Mouse (Mus musculus): ENCODE measurements around the gene Skap1. TPM values are rescaled to one million over a fixed set of nuclear protein-coding genes. Genes with fewer than 3 reads are reported as not detected.

Skap1 gene
- polyA plus RNA-seq, 1 experiment: not detected

DNA sequence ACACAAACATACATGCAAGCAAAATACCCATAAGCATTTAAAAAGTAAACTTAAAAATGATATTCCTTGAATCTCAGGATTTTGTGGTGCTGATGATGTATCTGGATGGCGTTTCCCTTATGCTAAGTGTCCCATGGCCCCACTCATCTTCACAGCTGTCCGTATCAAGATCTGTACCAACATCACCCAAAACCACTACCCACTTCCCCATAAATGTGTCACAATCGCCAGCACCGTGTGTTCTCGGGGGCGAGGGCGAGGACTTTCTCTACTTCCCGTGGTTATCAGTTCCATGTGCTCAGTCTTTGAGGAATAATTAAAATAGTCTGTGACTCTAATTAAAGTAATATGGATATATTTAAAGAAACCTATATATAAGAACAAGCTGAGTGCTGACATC is 189.5 kb downstream of the Skap1 start:
- no peak overlapping the region for H3K27ac ChIP-seq (replicated peaks; ENCODE audit: low read depth, low read length)
- H3K4me3 ChIP-seq (ENCODE audit: insufficient read depth, low read depth, low read length): no peak overlapping the region
- no peaks in the 10 kb centered on the region for H3K4me1 ChIP-seq (ENCODE audit: control insufficient read depth, insufficient read depth, insufficient read length, low read length)

DNA sequence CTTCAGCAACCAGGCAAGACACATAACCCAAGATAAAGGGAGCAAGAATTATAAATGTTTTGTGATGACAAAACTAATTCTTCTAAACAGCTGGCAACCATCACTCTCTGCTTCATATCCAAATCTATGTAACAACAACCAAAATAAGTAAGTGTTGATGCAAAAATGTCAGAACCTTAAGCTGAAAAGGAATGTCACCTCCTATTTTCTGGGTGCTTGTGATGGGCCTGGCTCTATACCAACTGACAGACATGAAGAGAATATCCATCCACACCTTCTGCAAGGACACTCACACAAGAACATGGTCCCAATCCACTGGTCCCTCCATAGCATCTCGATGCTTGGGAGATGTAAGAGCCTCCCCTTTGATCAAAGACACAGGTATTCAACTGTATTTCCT is 194.0 kb downstream of the Skap1 start:
- Histone ChIP-seq H3K27ac (replicated peaks; ENCODE audit: low read depth, low read length) (no peak overlapping the region), H3K4me3 (ENCODE audit: insufficient read depth, low read depth, low read length) (no peak overlapping the region), H3K4me1 (ENCODE audit: control insufficient read depth, insufficient read depth, insufficient read length, low read length) (no peaks in the 10 kb centered on the region)

DNA sequence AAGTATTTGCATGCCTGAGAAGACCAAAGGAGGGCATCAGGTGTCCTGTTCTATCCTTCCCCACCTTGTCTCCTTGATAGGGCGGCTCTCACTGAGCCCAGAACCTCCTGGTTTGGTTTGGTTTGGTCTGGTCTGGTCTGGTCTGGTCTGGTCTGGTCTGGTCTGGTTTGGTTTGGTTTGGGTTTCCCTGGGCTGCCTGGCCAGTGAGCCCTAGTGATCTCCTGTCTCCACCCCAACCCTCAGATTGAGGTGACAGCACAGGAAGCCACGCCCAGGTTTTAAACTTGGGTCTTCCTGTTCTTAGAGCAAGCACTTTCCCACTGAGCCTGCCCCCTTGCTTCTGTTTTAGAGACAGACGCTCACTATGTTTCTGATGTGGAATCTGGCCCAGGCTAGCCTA is 202.5 kb downstream of the Skap1 start:
- Histone ChIP-seq H3K4me1 (ENCODE audit: control insufficient read depth, insufficient read depth, insufficient read length, low read length) (no peaks in the 10 kb centered on the region), H3K27ac (replicated peaks; ENCODE audit: low read depth, low read length) (no peak overlapping the region), H3K4me3 (ENCODE audit: insufficient read depth, low read depth, low read length) (no peak overlapping the region)

DNA sequence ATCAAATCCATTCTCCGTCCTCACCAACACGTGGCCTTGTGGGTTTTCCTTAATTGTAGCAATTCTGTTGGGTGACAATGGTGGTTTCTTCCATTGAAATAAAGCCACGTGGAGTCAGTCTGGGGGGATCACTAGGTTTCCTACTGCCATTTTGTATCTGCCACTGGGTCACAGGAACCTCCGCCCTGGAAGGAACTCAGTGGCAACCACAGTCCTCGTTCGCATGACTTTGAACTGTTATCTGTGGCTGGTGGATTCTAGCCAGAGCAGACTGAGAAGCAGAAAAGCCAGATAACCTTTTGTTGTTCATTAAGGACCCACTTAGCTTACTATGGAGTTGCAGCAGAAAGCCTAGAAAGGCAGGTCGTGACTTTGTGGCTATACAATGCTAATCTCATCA is 204.0 kb downstream of the Skap1 start:
- H3K27ac ChIP-seq (replicated peaks; ENCODE audit: low read depth, low read length): no peak overlapping the region
- no peaks in the 10 kb centered on the region for H3K4me1 ChIP-seq (ENCODE audit: control insufficient read depth, insufficient read depth, insufficient read length, low read length)

DNA sequence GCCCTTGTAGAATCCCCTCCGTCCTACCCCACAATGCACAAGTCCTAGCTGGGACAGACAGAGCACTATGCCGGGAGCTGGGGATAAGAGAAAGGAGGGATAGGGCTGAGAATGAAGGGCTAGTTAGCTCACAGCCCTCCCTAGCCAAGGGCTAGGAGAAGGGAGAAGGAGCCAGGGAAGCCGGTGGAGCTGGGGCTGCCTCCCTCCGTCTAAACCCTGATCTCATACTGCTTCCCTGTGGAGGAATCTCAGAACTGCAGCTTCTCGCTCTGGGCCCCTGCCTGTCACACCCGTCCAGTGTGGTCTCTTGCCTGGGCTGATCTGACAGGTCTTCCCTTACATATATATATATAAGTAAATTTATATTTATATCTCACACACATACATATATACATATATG is 209.4 kb downstream of the Skap1 start:
- Histone ChIP-seq H3K4me1 (ENCODE audit: control insufficient read depth, insufficient read depth, insufficient read length, low read length) (no peaks in the 10 kb centered on the region), H3K27ac (replicated peaks; ENCODE audit: low read depth, low read length) (no peak overlapping the region), H3K4me3 (ENCODE audit: insufficient read depth, low read depth, low read length) (no peak overlapping the region)

More for the DNA sequence above, 204.0 kb downstream of the Skap1 start:
- H3K4me3 ChIP-seq (ENCODE audit: insufficient read depth, low read depth, low read length): no peak overlapping the region

DNA sequence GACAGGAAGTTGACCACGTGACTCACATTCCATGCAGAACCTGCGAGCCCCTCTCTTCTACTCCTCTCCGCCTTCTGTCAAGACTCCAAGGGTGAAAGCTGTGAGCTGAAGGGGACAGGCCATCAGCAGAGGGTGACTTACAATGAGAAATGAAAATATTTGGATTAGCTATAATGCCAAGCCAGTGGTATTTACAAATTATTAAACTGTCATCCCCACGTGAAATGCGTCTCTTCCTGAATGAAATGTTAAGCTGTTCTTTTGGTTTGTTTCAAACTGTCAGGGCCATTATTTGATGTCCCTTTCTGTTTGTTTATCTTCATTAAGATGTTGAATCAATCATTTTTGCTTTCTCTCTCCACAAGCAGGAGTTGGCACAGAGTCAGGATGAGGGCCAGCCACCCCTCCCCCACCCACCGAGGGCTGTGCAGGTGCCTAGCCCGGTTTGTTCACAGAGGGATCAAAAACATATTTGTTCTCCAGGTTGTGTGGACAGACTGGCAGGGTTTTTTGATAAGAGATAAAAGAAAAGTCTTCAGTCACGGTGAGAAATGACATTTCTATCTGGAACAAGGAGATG is 210.5 kb downstream of the Skap1 start:
- Histone ChIP-seq H3K27ac (replicated peaks; ENCODE audit: low read depth, low read length) (no peak overlapping the region), H3K4me3 (ENCODE audit: insufficient read depth, low read depth, low read length) (no peak overlapping the region)

DNA sequence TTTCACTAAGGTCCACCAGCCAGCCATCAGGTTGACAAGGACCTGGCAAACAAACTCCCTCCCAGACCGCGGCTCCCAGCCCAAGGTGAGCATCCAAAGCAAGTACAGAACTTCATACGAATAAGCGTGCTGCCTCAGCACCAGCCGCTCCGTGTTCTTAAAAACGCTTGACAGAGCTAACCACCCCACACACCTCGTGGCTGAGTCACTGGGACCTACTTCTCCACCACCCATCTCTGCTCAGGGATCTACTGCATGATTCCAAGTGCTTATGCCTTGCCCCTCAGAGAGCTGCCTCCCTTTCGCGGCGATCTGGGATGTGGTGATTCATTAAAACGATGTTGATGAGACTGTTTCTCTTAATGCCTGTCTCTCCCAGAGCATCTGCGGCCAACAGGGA is 213.6 kb downstream of the Skap1 start:
- H3K27ac ChIP-seq (replicated peaks; ENCODE audit: low read depth, low read length): no peak overlapping the region
- no peaks in the 10 kb centered on the region for H3K4me1 ChIP-seq (ENCODE audit: control insufficient read depth, insufficient read depth, insufficient read length, low read length)
- no peak overlapping the region for H3K4me3 ChIP-seq (ENCODE audit: insufficient read depth, low read depth, low read length)

More for the DNA sequence above, 210.5 kb downstream of the Skap1 start:
- no peaks in the 10 kb centered on the region for H3K4me1 ChIP-seq (ENCODE audit: control insufficient read depth, insufficient read depth, insufficient read length, low read length)

DNA sequence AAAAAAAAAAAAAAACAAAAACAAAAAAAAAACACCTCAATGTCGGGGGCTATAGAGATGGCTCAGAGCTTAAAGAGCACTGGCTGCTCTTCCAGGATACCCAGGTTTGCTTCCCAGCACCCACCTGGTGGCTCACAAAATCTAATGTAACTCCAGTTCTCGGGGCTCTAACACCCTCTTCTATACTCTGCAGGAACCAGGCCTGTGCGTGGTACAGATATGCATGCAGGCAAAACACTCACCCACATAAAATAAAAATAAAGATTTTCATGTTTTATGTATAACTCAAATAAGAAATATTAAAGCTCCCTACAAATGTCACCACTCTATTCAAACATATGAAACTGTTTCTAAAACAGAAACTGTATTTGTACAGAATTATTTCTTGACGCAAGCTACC is 214.6 kb downstream of the Skap1 start:
- no peak overlapping the region for H3K27ac ChIP-seq (replicated peaks; ENCODE audit: low read depth, low read length)
- H3K4me3 ChIP-seq (ENCODE audit: insufficient read depth, low read depth, low read length): no peak overlapping the region
- H3K4me1 ChIP-seq (ENCODE audit: control insufficient read depth, insufficient read depth, insufficient read length, low read length): no peaks in the 10 kb centered on the region

DNA sequence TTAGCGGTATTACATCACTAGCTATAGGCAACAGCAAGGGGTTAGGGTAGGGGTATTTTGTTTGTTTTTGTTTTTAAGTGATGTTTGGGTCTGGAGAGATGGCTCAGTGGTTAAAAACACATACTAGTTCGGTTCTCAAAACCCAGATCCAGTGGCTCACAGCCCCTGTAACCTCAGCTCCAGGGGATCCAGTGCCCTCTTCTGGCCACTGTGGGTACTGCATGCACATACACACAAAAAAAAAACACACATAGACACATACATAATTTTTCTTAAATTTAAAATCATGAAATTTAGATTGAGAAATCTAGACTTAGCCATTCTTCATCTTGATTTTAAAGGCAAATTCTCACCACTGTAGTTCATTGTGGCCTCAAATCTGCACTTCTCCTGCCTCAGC is 221.0 kb downstream of the Skap1 start:
- H3K27ac ChIP-seq (replicated peaks; ENCODE audit: low read depth, low read length): no peak overlapping the region
- no peaks in the 10 kb centered on the region for H3K4me1 ChIP-seq (ENCODE audit: control insufficient read depth, insufficient read depth, insufficient read length, low read length)
- H3K4me3 ChIP-seq (ENCODE audit: insufficient read depth, low read depth, low read length): no peak overlapping the region

DNA sequence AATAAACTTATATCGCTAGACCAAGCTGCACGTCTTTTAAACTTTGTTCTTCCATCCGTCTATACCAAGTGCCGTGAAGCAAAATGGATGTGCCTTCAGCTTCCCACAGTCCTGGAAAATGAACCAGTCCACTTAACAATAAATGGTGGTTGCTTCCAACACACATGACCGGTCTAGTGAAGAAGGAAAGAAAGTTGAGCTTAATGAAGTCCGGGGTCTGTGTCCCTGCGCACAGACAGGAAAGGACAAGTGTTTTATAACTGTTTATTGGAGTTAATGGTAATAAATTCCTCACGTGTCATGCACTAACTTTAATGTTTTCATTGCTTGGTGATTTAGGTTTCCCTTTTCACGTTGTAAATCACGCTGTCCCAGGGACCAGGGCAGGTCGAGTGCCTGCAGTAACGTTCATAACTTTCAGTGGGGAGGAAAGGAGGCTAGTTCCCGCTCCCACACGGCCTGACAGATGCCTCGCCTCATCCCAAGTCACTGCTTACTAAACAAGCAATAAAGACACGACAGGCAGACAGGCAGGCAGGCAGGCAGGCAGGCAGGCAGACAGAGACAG is 222.4 kb downstream of the Skap1 start:
- Histone ChIP-seq H3K27ac (replicated peaks; ENCODE audit: low read depth, low read length) (no peak overlapping the region), H3K4me3 (ENCODE audit: insufficient read depth, low read depth, low read length) (no peak overlapping the region), H3K4me1 (ENCODE audit: control insufficient read depth, insufficient read depth, insufficient read length, low read length) (no peaks in the 10 kb centered on the region)

DNA sequence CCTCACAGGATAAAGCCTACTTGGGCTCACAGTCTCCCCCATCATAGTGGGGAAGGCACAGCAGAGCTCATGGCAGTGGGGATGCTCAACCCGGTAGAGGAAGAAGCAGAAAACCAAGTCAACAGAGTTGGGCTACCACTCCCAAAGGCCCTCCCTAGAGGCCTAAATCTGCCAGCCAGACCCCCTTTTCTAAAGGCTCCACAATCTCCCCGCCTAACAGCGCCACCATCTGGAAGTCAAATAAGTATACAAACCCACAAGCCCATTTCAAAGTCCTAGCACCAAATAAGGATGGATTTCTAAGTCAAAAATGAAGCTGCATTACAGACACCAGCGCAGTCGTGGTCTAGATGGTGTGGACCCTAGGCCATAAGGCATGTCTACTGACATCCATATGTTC is 227.9 kb downstream of the Skap1 start:
- Histone ChIP-seq H3K27ac (replicated peaks; ENCODE audit: low read depth, low read length) (no peak overlapping the region), H3K4me3 (ENCODE audit: insufficient read depth, low read depth, low read length) (no peak overlapping the region)

DNA sequence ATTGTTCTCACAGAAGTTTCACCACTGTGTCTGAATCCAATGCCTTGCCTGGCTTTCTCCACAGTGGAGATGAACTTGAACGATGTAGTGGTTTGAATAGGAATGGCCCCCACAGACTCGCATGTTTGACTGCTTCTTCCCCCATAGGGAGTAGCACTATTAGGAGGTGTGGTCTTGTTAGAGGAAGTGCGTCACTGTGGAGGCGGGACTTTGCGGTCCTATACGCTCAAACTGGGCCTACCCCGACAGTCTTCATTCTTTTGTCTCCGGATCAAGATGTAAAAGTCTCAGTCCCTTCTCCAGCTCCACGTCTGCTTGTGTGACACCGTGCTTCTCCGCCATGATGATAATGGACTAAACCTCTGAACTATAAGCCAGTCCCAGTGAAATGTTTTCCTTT is 229.0 kb downstream of the Skap1 start:
- Histone ChIP-seq H3K27ac (replicated peaks; ENCODE audit: low read depth, low read length) (no peak overlapping the region), H3K4me1 (ENCODE audit: control insufficient read depth, insufficient read depth, insufficient read length, low read length) (no peaks in the 10 kb centered on the region), H3K4me3 (ENCODE audit: insufficient read depth, low read depth, low read length) (no peak overlapping the region)

More for the DNA sequence above, 227.9 kb downstream of the Skap1 start:
- no peaks in the 10 kb centered on the region for H3K4me1 ChIP-seq (ENCODE audit: control insufficient read depth, insufficient read depth, insufficient read length, low read length)

DNA sequence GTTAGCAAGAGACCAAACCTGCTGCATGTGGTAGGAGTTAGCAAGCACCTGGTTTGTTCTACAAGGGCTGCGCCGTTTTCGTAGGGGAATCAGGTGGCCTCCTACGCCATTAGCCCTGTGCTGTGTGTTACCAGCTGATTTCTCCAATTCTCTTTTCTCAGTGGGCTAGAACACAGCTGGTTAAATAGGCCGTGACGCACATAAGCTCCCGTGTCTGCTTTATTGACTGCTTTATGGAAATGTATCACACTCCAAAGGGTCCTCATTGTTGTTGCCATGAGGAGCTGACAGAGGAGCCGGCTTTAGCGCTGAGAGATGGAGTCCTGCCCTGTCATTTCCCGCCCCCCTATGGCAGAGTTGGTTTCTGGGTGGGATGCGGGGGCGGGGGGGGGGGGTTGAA is 230.4 kb downstream of the Skap1 start:
- H3K4me1 ChIP-seq (ENCODE audit: control insufficient read depth, insufficient read depth, insufficient read length, low read length): no peaks in the 10 kb centered on the region
- H3K4me3 ChIP-seq (ENCODE audit: insufficient read depth, low read depth, low read length): no peak overlapping the region
- no peak overlapping the region for H3K27ac ChIP-seq (replicated peaks; ENCODE audit: low read depth, low read length)

DNA sequence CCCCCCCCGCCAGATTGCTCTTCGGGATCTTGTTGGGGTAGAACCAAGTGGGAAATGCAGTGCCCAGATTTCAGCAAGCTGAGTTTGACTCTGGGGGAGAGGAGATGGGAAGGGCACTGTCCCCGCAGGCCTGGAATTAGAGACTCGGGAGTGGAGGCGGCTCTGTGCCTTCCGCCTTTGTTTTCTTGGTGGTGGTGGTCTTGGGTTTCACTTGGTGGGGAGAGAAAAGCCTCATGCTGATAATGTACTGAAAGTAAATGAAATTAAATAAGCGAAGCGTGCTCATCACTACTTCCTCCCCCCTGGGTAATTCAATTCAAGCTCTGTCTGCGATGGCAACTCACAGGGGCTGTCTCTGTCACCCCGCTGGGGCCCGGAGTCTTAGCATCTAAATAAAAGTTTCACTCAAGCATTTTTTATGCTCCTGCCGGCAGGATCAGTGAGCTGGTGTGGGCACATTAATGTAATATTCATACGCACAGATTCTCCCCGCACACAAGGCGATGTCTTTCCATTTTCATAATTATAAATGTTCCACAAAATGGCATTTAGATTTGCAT is 231.9 kb downstream of the Skap1 start:
- Histone ChIP-seq H3K4me3 (ENCODE audit: insufficient read depth, low read depth, low read length) (no peak overlapping the region), H3K27ac (replicated peaks; ENCODE audit: low read depth, low read length) (no peak overlapping the region), H3K4me1 (ENCODE audit: control insufficient read depth, insufficient read depth, insufficient read length, low read length) (no peaks in the 10 kb centered on the region)

DNA sequence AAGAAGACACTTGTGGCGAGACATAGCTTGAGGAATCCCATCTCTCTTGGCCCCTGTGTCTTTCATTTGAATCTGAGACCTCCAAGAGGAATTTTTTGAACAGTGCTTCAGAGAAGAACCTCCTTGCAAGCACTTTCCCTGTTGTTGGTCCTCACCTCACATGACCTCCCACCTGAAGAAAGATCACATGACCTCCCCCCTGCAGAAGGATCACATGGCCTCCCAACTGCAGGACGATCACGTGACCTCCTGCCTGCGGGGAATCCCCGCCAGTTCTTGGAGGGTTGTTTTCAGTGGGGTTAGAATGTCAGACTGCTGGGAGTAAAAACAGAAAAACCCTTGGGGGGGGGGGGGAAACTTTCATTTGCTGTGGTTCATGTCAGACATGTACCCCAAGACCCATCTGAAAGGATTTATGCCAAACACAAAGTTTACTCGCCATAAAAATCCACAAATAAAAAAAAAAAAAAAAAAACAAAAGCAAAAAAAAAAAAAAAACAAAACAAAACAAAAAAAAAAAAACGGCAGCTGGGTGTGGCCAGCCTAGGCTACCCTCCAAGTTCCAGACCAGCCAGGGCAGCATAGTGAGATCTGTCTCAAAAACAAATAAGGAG is 232.6 kb downstream of the Skap1 start:
- no peaks in the 10 kb centered on the region for H3K4me1 ChIP-seq (ENCODE audit: control insufficient read depth, insufficient read depth, insufficient read length, low read length)
- H3K27ac ChIP-seq (replicated peaks; ENCODE audit: low read depth, low read length): no peak overlapping the region
- no peak overlapping the region for H3K4me3 ChIP-seq (ENCODE audit: insufficient read depth, low read depth, low read length)

DNA sequence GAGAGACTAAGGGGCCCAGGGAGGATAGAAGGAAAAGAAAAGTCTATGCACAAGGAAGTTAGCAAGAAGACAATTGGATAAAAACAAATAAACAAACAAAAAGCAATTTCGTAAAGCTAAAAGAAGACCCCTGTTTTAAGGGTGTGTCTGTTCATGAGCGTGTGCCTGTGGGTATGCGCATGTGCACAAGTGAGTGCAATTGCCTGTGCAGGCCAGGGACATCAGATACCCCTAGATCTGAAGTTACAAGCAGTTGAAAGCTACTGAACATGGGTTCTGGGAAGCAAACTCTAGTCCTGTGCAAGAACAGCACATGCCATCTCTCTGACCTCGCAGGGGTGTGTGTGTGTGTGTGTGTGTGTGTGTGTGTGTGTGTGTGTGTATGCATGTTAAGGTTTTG is 233.1 kb downstream of the Skap1 start:
- Histone ChIP-seq H3K4me3 (ENCODE audit: insufficient read depth, low read depth, low read length) (no peak overlapping the region), H3K4me1 (ENCODE audit: control insufficient read depth, insufficient read depth, insufficient read length, low read length) (no peaks in the 10 kb centered on the region), H3K27ac (replicated peaks; ENCODE audit: low read depth, low read length) (no peak overlapping the region)
